Mouse (Mus musculus) megakaryocyte, embryonic 14.5 days (primary cell): Measurements from ENCODE around the gene Degs2.

Source experiments
- FLI1 ChIP-seq: IDR thresholded peaks from 2 replicates; pipeline ENCODE4 v1.6.1; 2012; ENCODE audit warnings: low read length, inconsistent platforms, mixed read lengths
- GATA1 ChIP-seq: IDR thresholded peaks from 3 replicates; pipeline ENCODE4 v1.6.1; 2012; ENCODE audit warnings: mixed read lengths, low read length, inconsistent platforms, borderline replicate concordance

- no peak for TF ChIP-seq GATA1
- no peak for TF ChIP-seq FLI1
Measured at GRCm38 (mm10) chr12:108630741-108631688, 71.1 kb downstream of the Degs2 start.
